In the genomic region with DNA sequence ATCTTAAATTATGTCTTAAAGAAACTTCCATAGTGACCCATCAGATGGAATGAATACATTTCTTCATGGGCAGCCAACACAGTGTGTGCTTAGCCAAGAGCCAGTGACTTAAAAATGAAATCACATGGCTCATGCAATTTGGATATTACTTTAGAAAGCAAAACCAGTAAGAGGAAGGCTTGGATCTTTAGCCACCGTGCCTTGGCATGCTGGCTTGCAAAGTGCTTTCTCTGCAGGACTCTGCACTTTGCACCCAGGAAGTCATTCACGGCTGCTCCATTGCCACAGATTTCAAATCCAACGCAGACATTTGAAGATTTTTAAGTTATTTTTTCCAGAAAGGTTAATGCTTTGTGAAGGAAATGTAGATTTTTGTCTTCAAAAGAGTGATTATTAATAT, we compare ENCODE assay signal across 12 mouse cellular contexts. TPM values are rescaled to one million over a fixed set of nuclear protein-coding genes. Genes with fewer than 3 reads are reported as not detected.
DNase-seq lines count a peak whose midpoint lies in the region; ATAC-seq and TF ChIP-seq lines count a peak whose summit lies in the region.
"Had no signal": no experiment of that assay in that cellular context is flagged by ENCODE, and none has a peak within 500 bp of the region (broad histone marks: within the 10 kb centered on the region; RNA-seq: fewer than 3 reads in every experiment).

No protein-coding gene starts in this region.

- H3K27me3 ChIP-seq in lung, postnatal 0 days (replicated peaks; ENCODE audit: insufficient read depth, low read length) = no peaks in the 10 kb centered on the region
- no peaks in the 10 kb centered on the region for H3K27me3 ChIP-seq in stomach, embryonic 15.5 days (replicated peaks)

- no peak for ATAC-seq in lung, postnatal 0 days
- no peak for ATAC-seq in stomach, embryonic 15.5 days (ENCODE audit: insufficient read depth, low FRiP score, low read depth)

- peak overlapping the region; percentile 33; the same call in 1 of the 2 replicates for H3K4me2 ChIP-seq in lung, postnatal 0 days (replicated peaks; ENCODE audit: low read depth, low read length)
- peak overlapping the region; percentile 25 for H3K4me2 ChIP-seq in stomach, embryonic 15.5 days

- H3K9ac ChIP-seq in lung, postnatal 0 days (replicated peaks; ENCODE audit: low read depth) = no peak overlapping the region
- H3K9ac ChIP-seq in stomach, embryonic 15.5 days = no peak overlapping the region

- H3K9me3 ChIP-seq in lung, postnatal 0 days (ENCODE audit: low read length) = no peaks in the 10 kb centered on the region
- no peaks in the 10 kb centered on the region for H3K9me3 ChIP-seq in stomach, embryonic 15.5 days

- peaks cover 9% of the 10 kb centered on the region; the same call in 1 of the 2 replicates for H3K36me3 ChIP-seq in lung, postnatal 0 days (ENCODE audit: insufficient read depth, low read length)
- peaks cover 8% of the 10 kb centered on the region for H3K36me3 ChIP-seq in stomach, embryonic 15.5 days

- H3K4me1 ChIP-seq in lung, postnatal 0 days (ENCODE audit: insufficient read depth, low read depth, low read length) = peaks cover 9% of the 10 kb centered on the region
- H3K4me1 ChIP-seq in stomach, embryonic 15.5 days = peaks cover 33% of the 10 kb centered on the region

- WGBS in lung, postnatal 0 days = 50% methylated on average over 3 of the region's 3 CpGs
- WGBS in stomach, embryonic 15.5 days = 54% methylated on average over 3 of the region's 3 CpGs

- peak overlapping the region; percentile 13 for H3K4me3 ChIP-seq in gastrocnemius, adult 2 months
- H3K4me3 ChIP-seq in lung, postnatal 0 days (ENCODE audit: low read depth, low read length) = no peak overlapping the region
- H3K4me3 ChIP-seq in stomach, embryonic 15.5 days (replicated peaks) = 0 out of 2 replicates have a peak overlapping the region, but pooled peaks have one; percentile 2

- intact Hi-C loops in gastrocnemius, adult 2 months (cut with DNase I) = no loop called here

- DNase-seq in gastrocnemius, adult 2 months = no peak
- no peak for DNase-seq in gastrocnemius, adult 18-20 months (ENCODE audit: low spot score)
- no peak for DNase-seq in lung, postnatal 0 days (ENCODE audit: low spot score)
- DNase-seq in lung, postnatal 36 days = no peak
- peak; percentile 65 to 81 for DNase-seq in kidney, postnatal 25 days
- no peak for DNase-seq in cerebellum, postnatal 4 days (ENCODE audit: low spot score in 2 of 2)
- DNase-seq in thymus, postnatal 10 days (ENCODE audit: low spot score in 2 of 2) = no peak
- DNase-seq: B cell, adult 2 months; cerebellum, adult 2 months; gastrocnemius, postnatal 14 days; left cerebral cortex, postnatal 4 days had no signal

- no peak overlapping the region for H3K27ac ChIP-seq in gastrocnemius, adult 2 months
- H3K27ac ChIP-seq in lung, postnatal 0 days (ENCODE audit: low read length) = no peak overlapping the region
- no peak overlapping the region for H3K27ac ChIP-seq in stomach, embryonic 15.5 days

- TF ChIP-seq EP300 in lung, postnatal 0 days (IDR thresholded peaks at IDR 0.05) = no peak

- TF ChIP-seq CTCF in gastrocnemius, adult 2 months (IDR thresholded peaks at IDR 0.05) = no peak
- no peak for TF ChIP-seq CTCF in lung, postnatal 0 days (IDR thresholded peaks at IDR 0.05)

RNA-seq across cellular contexts. Expression of gene Slc30a1, which starts 4.1 kb away (rescaled TPM):
- total RNA-seq in gastrocnemius, adult 2 months (2021) = 1 to 10 TPM; 5.8 to 6.4 TPM
- total RNA-seq in gastrocnemius, adult 18-20 months (2021) = 1 to 10 TPM; 5.6 to 8.2 TPM
- polyA plus RNA-seq in lung, postnatal 0 days (2015; fragmentation: Nextera tagmentation; extraction: Ambion mirVana) = 5.2 and 5.6 TPM in 2 replicates
- polyA plus RNA-seq in stomach, embryonic 15.5 days (2015; fragmentation: Nextera tagmentation; extraction: Ambion mirVana) = 4.5 and 4.9 TPM in 2 replicates

Comparison
In these comparisons a context has a peak if more than half of its experiments do, and no peak if none do; other contexts are left out.
1. DNase-seq: peak in kidney, postnatal 25 days (2 of 2); none in gastrocnemius, adult 2 months (single experiment), gastrocnemius, adult 18-20 months (single experiment), lung, postnatal 0 days (single experiment), lung, postnatal 36 days (single experiment), cerebellum, postnatal 4 days (0 of 2) and thymus, postnatal 10 days (0 of 2).